Mouse (Mus musculus) CH12.LX (cell line): Measurements from ENCODE around the gene Gm20388.

ENCODE experiments used
- CHD2 ChIP-seq: IDR thresholded peaks from 2 replicates; pipeline ENCODE4 v1.6.1; 2011; ENCODE audit warnings: low read length, improper control_type of control experiment
- CTCF ChIP-seq, 2 experiments: IDR thresholded peaks in 1 of 2; conservative IDR thresholded peaks in 1 of 2; 2 replicates each; pipeline ENCODE4 v1.5.1; 2011 to 2012; ENCODE audit warnings: low read depth in 2 of 2, low read length in 2 of 2, improper control_type of control experiment in 1 of 2, inconsistent platforms in 1 of 2, mild to moderate bottlenecking in 1 of 2, moderate library complexity in 1 of 2
- E2F4 ChIP-seq: IDR thresholded peaks from 2 replicates; pipeline ENCODE4 v1.6.1; 2011; ENCODE audit warnings: low read depth, low read length, improper control_type of control experiment; ENCODE audit not compliant: insufficient replicate concordance
- ETS1 ChIP-seq: conservative IDR thresholded peaks from 2 replicates; pipeline ENCODE4 v1.6.1; 2012; ENCODE audit warnings: low read depth, mild to moderate bottlenecking, inconsistent platforms, low read length, improper control_type of control experiment, moderate library complexity
- POLR2A ChIP-seq: IDR thresholded peaks from 2 replicates; pipeline ENCODE4 v1.6.1; 2011; ENCODE audit warnings: low read depth, mild to moderate bottlenecking, improper control_type of control experiment, low read length

GRCm38 (mm10) chr8:121794151-121794550 lies 1883.5 kb downstream of the Gm20388 start:
- TF ChIP-seq CHD2: no peak
- no peak for TF ChIP-seq POLR2A
- no peak for TF ChIP-seq ETS1
- no peak for TF ChIP-seq CTCF (conservative IDR thresholded peaks at IDR 0.05 in 1 of 2, IDR thresholded peaks at IDR 0.05 in 1 of 2; ENCODE audit: low read depth in 2 of 2, low read length in 2 of 2)
- no peak for TF ChIP-seq E2F4
